Mouse (Mus musculus): ENCODE data around the gene Cenpu. TPM values are rescaled to one million over a fixed set of nuclear protein-coding genes. Genes with fewer than 3 reads are reported as not detected.

Gene Cenpu
- polyA plus RNA-seq, 1 experiment from 2014 or later: 18.6 TPM

- Histone ChIP-seq H3K79me2 (ENCODE audit: inconsistent target) (no peaks in the 10 kb centered on the region), H3K36me3 (ENCODE audit: inconsistent target) (peaks cover 57% of the 10 kb centered on the region), H3K4me3 (ENCODE audit: inconsistent target) (no peak overlapping the region), H3K27ac (no peak overlapping the region)
- WGBS (ENCODE audit: missing documents): 86% methylated on average over 4 of the region's 4 CpGs
Measured at GRCm38 (mm10) chr8:46530541-46530940, 21.3 kb upstream of the Cenpu start.

GRCm38 (mm10) chr8:46533926-46534325 is 17.9 kb upstream of the Cenpu start:
- Histone ChIP-seq H3K27ac (no peak overlapping the region), H3K4me3 (ENCODE audit: inconsistent target) (no peak overlapping the region), H3K36me3 (ENCODE audit: inconsistent target) (peaks cover 48% of the 10 kb centered on the region), H3K79me2 (ENCODE audit: inconsistent target) (no peaks in the 10 kb centered on the region)
- 11% methylated on average over 7 of the region's 7 CpGs for WGBS (ENCODE audit: missing documents)

- H3K27ac ChIP-seq: no peak overlapping the region
- H3K4me3 ChIP-seq (ENCODE audit: inconsistent target): no peak overlapping the region
Measured at GRCm38 (mm10) chr8:46539701-46540100, 12.1 kb upstream of the Cenpu start.

GRCm38 (mm10) chr8:46543191-46543590 is 8.6 kb upstream of the Cenpu start:
- WGBS (ENCODE audit: missing documents): 69% methylated on average over 7 of the region's 7 CpGs
- no peak overlapping the region for H3K27ac ChIP-seq
- no peaks in the 10 kb centered on the region for H3K79me2 ChIP-seq (ENCODE audit: inconsistent target)
- H3K36me3 ChIP-seq (ENCODE audit: inconsistent target): no peaks in the 10 kb centered on the region
- no peak overlapping the region for H3K4me3 ChIP-seq (ENCODE audit: inconsistent target)

More at GRCm38 (mm10) chr8:46539701-46540100, 12.1 kb upstream of the Cenpu start:
- no peaks in the 10 kb centered on the region for H3K79me2 ChIP-seq (ENCODE audit: inconsistent target)
- 80% methylated on average over 5 of the region's 5 CpGs for WGBS (ENCODE audit: missing documents)
- H3K36me3 ChIP-seq (ENCODE audit: inconsistent target): peaks cover 14% of the 10 kb centered on the region

GRCm38 (mm10) chr8:46543662-46544061 is 8.2 kb upstream of the Cenpu start:
- Histone ChIP-seq H3K79me2 (ENCODE audit: inconsistent target) (no peaks in the 10 kb centered on the region), H3K27ac (no peak overlapping the region), H3K4me3 (ENCODE audit: inconsistent target) (no peak overlapping the region), H3K36me3 (ENCODE audit: inconsistent target) (no peaks in the 10 kb centered on the region)
- 75% methylated on average over 6 of the region's 6 CpGs for WGBS (ENCODE audit: missing documents)

- WGBS (ENCODE audit: missing documents): 83% methylated on average over 4 of the region's 5 CpGs
- Histone ChIP-seq H3K79me2 (ENCODE audit: inconsistent target) (no peaks in the 10 kb centered on the region), H3K36me3 (ENCODE audit: inconsistent target) (no peaks in the 10 kb centered on the region), H3K27ac (no peak overlapping the region), H3K4me3 (ENCODE audit: inconsistent target) (no peak overlapping the region)
Measured at GRCm38 (mm10) chr8:46545854-46546253, 6.0 kb upstream of the Cenpu start.

GRCm38 (mm10) chr8:46546431-46547176 is 5.2 kb upstream of the Cenpu start:
- Histone ChIP-seq H3K79me2 (ENCODE audit: inconsistent target) (no peaks in the 10 kb centered on the region), H3K27ac (no peak overlapping the region), H3K36me3 (ENCODE audit: inconsistent target) (no peaks in the 10 kb centered on the region), H3K4me3 (ENCODE audit: inconsistent target) (no peak overlapping the region)
- 33% methylated on average over 11 of the region's 11 CpGs for WGBS (ENCODE audit: missing documents)

GRCm38 (mm10) chr8:46547245-46547644 is 4.6 kb upstream of the Cenpu start:
- Histone ChIP-seq H3K4me3 (ENCODE audit: inconsistent target) (no peak overlapping the region), H3K27ac (no peak overlapping the region), H3K79me2 (ENCODE audit: inconsistent target) (no peaks in the 10 kb centered on the region), H3K36me3 (ENCODE audit: inconsistent target) (no peaks in the 10 kb centered on the region)
- 23% methylated on average over 4 of the region's 4 CpGs for WGBS (ENCODE audit: missing documents)

- H3K36me3 ChIP-seq (ENCODE audit: inconsistent target): no peaks in the 10 kb centered on the region
- no peak overlapping the region for H3K27ac ChIP-seq
- peaks cover 22% of the 10 kb centered on the region for H3K79me2 ChIP-seq (ENCODE audit: inconsistent target)
- H3K4me3 ChIP-seq (ENCODE audit: inconsistent target): no peak overlapping the region
- WGBS (ENCODE audit: missing documents): 64% methylated on average over 8 of the region's 8 CpGs
Measured at GRCm38 (mm10) chr8:46550058-46550457, 1.8 kb upstream of the Cenpu start.

- H3K27ac ChIP-seq: peak overlapping the region; percentile 81
Measured at GRCm38 (mm10) chr8:46551029-46551428, 799 bp upstream of the Cenpu start.

GRCm38 (mm10) chr8:46552441-46552765 is 575 bp downstream of the Cenpu start:
- H3K36me3 ChIP-seq (ENCODE audit: inconsistent target): peaks cover 6% of the 10 kb centered on the region; the same call in 1 of the 2 replicates
- H3K27ac ChIP-seq: peak overlapping the region; percentile 81

More at GRCm38 (mm10) chr8:46551029-46551428, 799 bp upstream of the Cenpu start:
- Histone ChIP-seq H3K79me2 (ENCODE audit: inconsistent target) (peaks cover 24% of the 10 kb centered on the region), H3K4me3 (ENCODE audit: inconsistent target) (peak overlapping the region; percentile 85), H3K36me3 (ENCODE audit: inconsistent target) (peaks cover 5% of the 10 kb centered on the region; the same call in 1 of the 2 replicates)
- 49% methylated on average over 4 of the region's 4 CpGs for WGBS (ENCODE audit: missing documents)

GRCm38 (mm10) chr8:46559428-46559827 is 7.6 kb downstream of the Cenpu start:
- peaks cover 17% of the 10 kb centered on the region for H3K36me3 ChIP-seq (ENCODE audit: inconsistent target)
- H3K79me2 ChIP-seq (ENCODE audit: inconsistent target): peaks cover 7% of the 10 kb centered on the region; the same call in 1 of the 2 replicates
- H3K27ac ChIP-seq: no peak overlapping the region
- no peak overlapping the region for H3K4me3 ChIP-seq (ENCODE audit: inconsistent target)
- WGBS (ENCODE audit: missing documents): 39% methylated on average over 6 of the region's 6 CpGs

More at GRCm38 (mm10) chr8:46552441-46552765, 575 bp downstream of the Cenpu start:
- 3% methylated on average over 10 of the region's 10 CpGs for WGBS (ENCODE audit: missing documents)
- H3K79me2 ChIP-seq (ENCODE audit: inconsistent target): peaks cover 24% of the 10 kb centered on the region
- peak overlapping the region; percentile 85 for H3K4me3 ChIP-seq (ENCODE audit: inconsistent target)

GRCm38 (mm10) chr8:46562333-46562732 is 10.5 kb downstream of the Cenpu start:
- no peak overlapping the region for H3K4me3 ChIP-seq (ENCODE audit: inconsistent target)
- peaks cover 11% of the 10 kb centered on the region for H3K36me3 ChIP-seq (ENCODE audit: inconsistent target)
- no peaks in the 10 kb centered on the region for H3K79me2 ChIP-seq (ENCODE audit: inconsistent target)
- WGBS (ENCODE audit: missing documents): 96% methylated on average over 16 of the region's 16 CpGs
- no peak overlapping the region for H3K27ac ChIP-seq

- no peak overlapping the region for H3K4me3 ChIP-seq (ENCODE audit: inconsistent target)
- peaks cover 11% of the 10 kb centered on the region for H3K36me3 ChIP-seq (ENCODE audit: inconsistent target)
- H3K79me2 ChIP-seq (ENCODE audit: inconsistent target): no peaks in the 10 kb centered on the region
- H3K27ac ChIP-seq: no peak overlapping the region
- WGBS (ENCODE audit: missing documents): 98% methylated on average over 7 of the region's 7 CpGs
Measured at GRCm38 (mm10) chr8:46566914-46567529, 15.2 kb downstream of the Cenpu start.

GRCm38 (mm10) chr8:46567946-46568345 is 16.1 kb downstream of the Cenpu start:
- peaks cover 4% of the 10 kb centered on the region; the same call in 1 of the 2 replicates for H3K36me3 ChIP-seq (ENCODE audit: inconsistent target)
- no peak overlapping the region for H3K4me3 ChIP-seq (ENCODE audit: inconsistent target)

More at GRCm38 (mm10) chr8:46567946-46568345, 16.1 kb downstream of the Cenpu start:
- H3K79me2 ChIP-seq (ENCODE audit: inconsistent target): no peaks in the 10 kb centered on the region
- no peak overlapping the region for H3K27ac ChIP-seq
- 91% methylated on average over 8 of the region's 8 CpGs for WGBS (ENCODE audit: missing documents)

Data from macrophage (primary cell).